Mouse (Mus musculus): ENCODE measurements around the gene Znrd1as. TPM values are rescaled to one million over a fixed set of nuclear protein-coding genes. Genes with fewer than 3 reads are reported as not detected.

Znrd1as gene
- polyA plus RNA-seq (2012; ENCODE audit: low replicate concordance): 0.94 TPM in 1 of 2 replicates, not detected in the other

DNA sequence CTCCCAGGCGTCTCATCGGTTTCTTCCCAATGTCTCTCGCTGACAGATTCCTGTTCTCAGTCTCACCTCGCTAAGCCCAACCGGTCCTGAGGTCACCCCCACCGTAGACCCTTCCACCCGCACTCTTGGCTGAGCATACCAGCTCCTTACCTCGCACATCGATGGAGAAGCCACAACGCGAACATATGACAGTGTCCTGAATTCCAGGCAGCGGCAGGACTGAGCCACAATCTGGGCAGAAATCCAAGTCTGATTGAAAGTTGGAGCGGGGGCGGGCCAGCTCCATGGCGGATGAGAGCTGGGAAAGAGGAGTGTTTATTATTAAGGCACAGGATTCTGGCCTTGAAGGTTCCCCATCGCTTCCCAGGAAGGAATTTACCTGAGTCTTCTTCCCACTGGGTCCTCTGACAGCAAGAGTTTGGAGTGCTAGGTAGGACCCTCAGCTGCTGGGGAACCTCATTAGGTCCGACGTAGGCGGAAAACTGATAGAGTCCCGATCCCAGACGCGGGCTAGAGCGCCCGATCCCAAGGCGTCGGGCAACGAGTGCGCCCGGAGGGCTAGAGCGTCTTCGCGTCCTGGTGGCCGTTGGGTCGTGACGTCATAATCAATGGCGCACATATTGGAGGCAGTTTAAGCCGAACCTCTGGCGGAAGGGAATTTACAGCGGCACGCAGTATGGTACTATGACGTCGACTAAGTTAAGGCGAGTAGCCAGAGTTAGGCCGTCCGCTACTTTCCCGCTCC is at the start of gene Znrd1as, which contains the start of gene Znrd1:
Gene Znrd1as (plus strand): TSS at position 594 of the 745 bp plus-strand sequence.
Gene Znrd1 (minus strand): TSS at position 561 of the 745 bp plus-strand sequence.

DNA sequence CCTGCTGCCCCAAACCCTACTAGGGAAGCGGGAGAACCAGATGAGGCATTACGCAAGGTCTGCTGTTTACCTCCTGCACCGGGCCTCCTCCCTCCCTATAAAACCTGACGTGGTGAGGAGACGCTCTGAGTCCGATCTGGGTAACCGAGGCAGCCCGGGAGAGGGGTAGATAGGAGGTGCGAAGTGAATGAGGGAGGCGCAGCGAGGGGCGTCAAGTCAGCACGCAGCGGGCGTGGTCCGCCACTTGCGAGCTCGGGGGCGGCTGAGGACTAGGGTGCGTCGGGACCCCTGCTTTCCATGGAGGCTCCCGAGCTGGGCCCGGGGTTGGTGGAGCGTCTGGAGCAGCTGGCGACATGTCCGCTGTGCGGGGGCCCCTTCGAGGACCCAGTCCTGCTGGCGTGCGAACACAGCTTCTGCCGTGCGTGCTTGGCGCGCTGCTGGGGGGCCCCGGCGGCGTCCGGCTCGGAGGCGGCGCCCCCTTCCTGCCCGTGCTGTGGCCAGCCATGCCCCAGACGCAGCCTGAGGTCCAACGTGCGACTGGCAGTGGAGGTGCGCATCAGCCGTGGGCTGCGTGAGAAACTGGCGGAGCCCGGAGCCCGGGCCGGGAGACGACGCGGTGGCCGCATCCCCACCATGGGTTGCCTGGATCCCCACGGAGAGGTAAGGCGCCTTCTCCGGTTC is 15.5 kb upstream of the Znrd1as start, which contains the start of gene Rnf39:
Gene Rnf39 (plus strand): TSS at position 128 of the 681 bp plus-strand sequence.

DNA sequence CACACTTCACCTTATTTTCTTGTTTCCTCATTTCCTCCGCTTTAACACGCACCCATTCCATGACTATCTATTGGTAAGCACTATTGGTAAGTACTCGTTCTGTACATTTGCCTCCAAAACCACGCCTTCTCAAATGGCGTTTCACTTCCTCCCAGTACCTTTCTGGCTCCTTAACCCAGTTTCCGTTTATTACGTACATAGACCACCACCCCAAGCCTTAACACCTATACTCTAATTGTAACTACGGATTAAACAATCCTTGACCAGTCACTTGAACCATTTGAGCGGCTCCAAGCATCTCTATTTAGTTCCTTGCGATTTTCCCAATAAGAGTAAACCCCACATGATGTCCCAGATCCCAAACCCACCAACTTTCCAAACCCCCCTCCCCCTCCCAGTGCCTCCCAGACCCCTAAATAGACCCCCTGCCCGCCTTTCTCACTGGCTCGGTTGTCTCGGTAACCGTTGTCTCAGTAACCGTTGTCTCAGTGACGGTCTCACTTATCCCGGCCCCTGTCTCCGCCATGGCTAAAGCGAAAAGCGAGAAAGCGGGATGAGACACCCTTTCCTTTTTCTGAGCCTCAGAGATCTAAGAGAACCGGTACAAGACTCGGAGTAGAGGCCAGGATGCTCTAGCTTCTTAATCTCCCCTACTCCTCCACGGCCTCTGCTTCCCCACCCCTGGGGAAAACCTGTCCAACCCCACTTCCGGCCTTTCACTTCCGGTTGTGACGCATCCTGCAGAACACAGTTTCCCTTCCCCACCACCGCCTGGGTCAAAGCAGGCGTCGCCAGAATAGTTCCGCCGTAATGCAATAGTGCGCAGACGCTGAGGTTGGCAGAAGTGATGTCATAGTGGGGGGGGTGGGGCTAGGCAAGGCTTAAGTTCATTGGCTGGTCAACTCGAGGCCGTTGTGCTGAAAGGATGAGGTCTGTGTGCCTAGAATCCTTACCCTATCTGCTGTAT is 7.1 kb upstream of the Znrd1as start, which contains the start of gene Ppp1r11:
Gene Ppp1r11 (minus strand): TSS at position 761 of the 967 bp plus-strand sequence.

DNA sequence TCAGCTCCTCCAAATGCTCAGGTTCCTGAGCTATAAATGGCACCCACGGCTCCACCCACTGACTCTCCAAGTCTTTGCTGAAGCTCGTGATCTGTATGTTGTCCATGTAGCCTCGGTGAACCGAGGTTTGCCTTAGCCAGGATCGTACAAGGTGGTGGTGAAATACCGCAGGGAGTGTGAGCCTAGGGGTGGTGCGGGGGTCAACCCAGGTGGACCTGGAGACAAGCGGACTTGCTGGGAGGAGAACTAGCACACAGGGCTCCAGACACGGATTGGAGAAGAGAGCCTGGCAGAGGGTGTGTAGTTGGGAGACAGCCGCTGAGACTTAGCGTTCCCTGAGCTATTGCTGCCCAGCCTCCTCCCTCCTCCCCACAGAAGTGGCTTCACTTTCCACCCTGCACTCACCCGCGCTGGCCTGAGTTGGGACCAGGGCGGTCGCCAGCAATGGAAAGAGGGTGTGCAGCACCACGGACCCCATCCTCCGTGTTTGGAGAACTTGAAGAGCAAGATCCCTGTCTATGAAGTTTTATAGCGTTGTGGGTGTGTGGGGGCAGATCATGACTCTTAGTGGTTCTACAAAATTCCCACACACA is 22.9 kb downstream of the Znrd1as start, which contains the start of gene 2410137M14Rik:
Gene 2410137M14Rik (minus strand): TSS at position 17 of the 593 bp plus-strand sequence.

DNA sequence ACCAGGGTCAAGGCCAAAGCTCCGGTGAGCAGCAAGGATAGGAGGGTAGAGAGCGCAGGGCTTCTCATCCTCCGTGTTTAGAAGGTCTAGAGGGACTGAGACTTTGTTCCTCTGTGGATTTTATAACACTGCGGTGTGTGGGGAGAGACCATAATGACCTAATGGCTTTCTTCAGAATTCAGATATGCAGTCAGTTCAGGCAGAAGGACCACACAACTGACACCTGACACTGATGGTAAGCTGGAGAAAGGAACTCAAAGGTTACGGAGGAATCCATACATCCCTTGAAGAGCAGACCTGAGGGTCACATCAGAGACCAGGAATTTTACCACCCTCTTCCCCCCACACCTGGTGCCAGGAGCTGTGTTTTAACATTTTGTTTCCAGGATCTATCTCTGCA is 31.0 kb downstream of the Znrd1as start, which contains the start of gene H2-M5:
Gene H2-M5 (minus strand): TSS at position 101 of the 400 bp plus-strand sequence.

DNA sequence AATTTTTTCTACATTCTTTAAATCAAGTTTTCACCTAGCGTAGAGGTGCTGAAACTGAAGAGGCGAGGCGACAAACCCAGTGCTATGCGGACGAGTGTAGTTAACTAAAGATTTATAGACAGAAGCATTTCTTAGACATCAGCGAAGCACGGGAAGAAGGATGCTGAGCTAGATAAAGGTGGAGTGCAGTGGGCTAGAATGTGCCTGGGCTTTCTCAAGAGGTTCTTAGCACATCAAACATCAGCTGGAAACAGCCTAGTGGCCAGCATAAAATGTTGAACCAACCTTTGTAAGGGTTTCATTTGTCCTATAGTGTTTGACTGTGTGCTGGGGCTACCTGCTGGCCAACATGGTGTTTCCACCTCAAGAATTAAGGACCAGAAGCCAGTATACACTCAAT is 42.5 kb downstream of the Znrd1as start, which contains the start of gene Zfp57:
Gene Zfp57 (plus strand): TSS at position 301 of the 400 bp plus-strand sequence.

Other genes with a start within 250 kb of the Znrd1as start
- not detected in 2 replicates for gene H2-M10.5, start 185.7 kb upstream of the Znrd1as start, polyA plus RNA-seq (2012; ENCODE audit: low replicate concordance)
- gene H2-M10.6, start 146.4 kb upstream of the Znrd1as start, polyA plus RNA-seq (2012; ENCODE audit: low replicate concordance): not detected in 2 replicates
- 92.3 and 95.8 TPM in 2 replicates for gene Trim26, start 121.5 kb upstream of the Znrd1as start, polyA plus RNA-seq (2012; ENCODE audit: low replicate concordance)
- 0.07 TPM in 1 of 2 replicates, not detected in the other for gene Trim15, start 91.4 kb upstream of the Znrd1as start, polyA plus RNA-seq (2012; ENCODE audit: low replicate concordance)
- gene Trim10, start 89.0 kb upstream of the Znrd1as start, polyA plus RNA-seq (2012; ENCODE audit: low replicate concordance): 0.62 and 28.4 TPM in 2 replicates
- gene Trim40, start 68.5 kb upstream of the Znrd1as start, polyA plus RNA-seq (2012; ENCODE audit: low replicate concordance): not detected in 2 replicates
- gene Trim31, start 60.5 kb upstream of the Znrd1as start, polyA plus RNA-seq (2012; ENCODE audit: low replicate concordance): not detected in 2 replicates
- gene Rnf39, start 15.7 kb upstream of the Znrd1as start, polyA plus RNA-seq (2012; ENCODE audit: low replicate concordance): 0.12 and 0.76 TPM in 2 replicates
- 69.5 and 387 TPM in 2 replicates for gene Ppp1r11, start 6.9 kb upstream of the Znrd1as start, polyA plus RNA-seq (2012; ENCODE audit: low replicate concordance)
- gene Znrd1, start within 50 bp of the Znrd1as start, polyA plus RNA-seq (2012; ENCODE audit: low replicate concordance): 3.8 and 12.0 TPM in 2 replicates
- not detected in 2 replicates for gene 2410137M14Rik, start 22.6 kb downstream of the Znrd1as start, polyA plus RNA-seq (2012; ENCODE audit: low replicate concordance)
- gene H2-M5, start 30.9 kb downstream of the Znrd1as start, polyA plus RNA-seq (2012; ENCODE audit: low replicate concordance): 0.10 and 0.42 TPM in 2 replicates
- 0.12 and 0.34 TPM in 2 replicates for gene Zfp57, start 42.6 kb downstream of the Znrd1as start, polyA plus RNA-seq (2012; ENCODE audit: low replicate concordance)
- 0.13 TPM in 1 of 2 replicates, not detected in the other for gene Mog, start 64.8 kb downstream of the Znrd1as start, polyA plus RNA-seq (2012; ENCODE audit: low replicate concordance)
- 52.6 and 251 TPM in 2 replicates for gene Gabbr1, start 87.4 kb downstream of the Znrd1as start, polyA plus RNA-seq (2012; ENCODE audit: low replicate concordance)
- gene Olfr90, start 129.9 kb downstream of the Znrd1as start, polyA plus RNA-seq (2012; ENCODE audit: low replicate concordance): not detected in 2 replicates
- not detected in 2 replicates for gene Olfr91, start 139.7 kb downstream of the Znrd1as start, polyA plus RNA-seq (2012; ENCODE audit: low replicate concordance)
- not detected in 2 replicates for gene Olfr92, start 161.5 kb downstream of the Znrd1as start, polyA plus RNA-seq (2012; ENCODE audit: low replicate concordance)
- gene Olfr93, start 202.9 kb downstream of the Znrd1as start, polyA plus RNA-seq (2012; ENCODE audit: low replicate concordance): not detected in 2 replicates
- 0.36 and 0.56 TPM in 2 replicates for gene Ubd, start 235.3 kb downstream of the Znrd1as start, polyA plus RNA-seq (2012; ENCODE audit: low replicate concordance)
- gene Olfr94, start 242.4 kb downstream of the Znrd1as start, polyA plus RNA-seq (2012; ENCODE audit: low replicate concordance): not detected in 2 replicates

Data from hematopoietic multipotent progenitor cell, adult 10-12 weeks (in vitro differentiated cells).